Mouse (Mus musculus): ENCODE measurements around the gene Tuba3b. TPM values are rescaled to one million over a fixed set of nuclear protein-coding genes. Genes with fewer than 3 reads are reported as not detected.

Tuba3b gene
- polyA plus RNA-seq (2014; fragmentation: Nextera tagmentation; extraction: Ambion mirVana) = not detected in 2 replicates

GRCm38 (mm10) chr6:145615666-145616210, at the start of gene Tuba3b:
TSS of gene Tuba3b (plus strand) at chr6:145615757.
- no peaks in the 10 kb centered on the region for H3K36me3 ChIP-seq (ENCODE audit: control insufficient read depth, insufficient read depth, low read length)
- no peak within 1 kb of the TSS for H3K4me2 ChIP-seq (ENCODE audit: low read depth, low read length)
- H3K4me1 ChIP-seq (ENCODE audit: control insufficient read depth, insufficient read depth, low read length) = no peaks in the 10 kb centered on the region
- DNase-seq (ENCODE audit: low spot score) = no peak
- H3K27ac ChIP-seq (replicated peaks; ENCODE audit: low read depth, low read length) = no peak within 1 kb of the TSS
- WGBS = 95% methylated on average over 31 of the region's 31 CpGs
- no peak for ATAC-seq (ENCODE audit: low read depth)
- H3K9ac ChIP-seq (ENCODE audit: low read depth, low read length) = no peak within 1 kb of the TSS
- no peak within 1 kb of the TSS for H3K4me3 ChIP-seq (ENCODE audit: low read depth, low read length)
- H3K27me3 ChIP-seq (replicated peaks; ENCODE audit: control insufficient read depth, insufficient read depth, low read length) = no peaks in the 10 kb centered on the region
- H3K9me3 ChIP-seq (ENCODE audit: control insufficient read depth, low read length) = no peaks in the 10 kb centered on the region

GRCm38 (mm10) chr6:145567296-145567695, 48.3 kb upstream of the Tuba3b start:
- no peak overlapping the region for H3K27ac ChIP-seq (replicated peaks; ENCODE audit: low read depth, low read length)
- DNase-seq (ENCODE audit: low spot score) (no peak), ATAC-seq (ENCODE audit: low read depth) (no peak)
- no peaks in the 10 kb centered on the region for H3K36me3 ChIP-seq (ENCODE audit: control insufficient read depth, insufficient read depth, low read length)
- no peak overlapping the region for H3K9ac ChIP-seq (ENCODE audit: low read depth, low read length)
- H3K4me1 ChIP-seq (ENCODE audit: control insufficient read depth, insufficient read depth, low read length) = peaks cover 5% of the 10 kb centered on the region; the same call in 1 of the 2 replicates
- no peaks in the 10 kb centered on the region for H3K27me3 ChIP-seq (replicated peaks; ENCODE audit: control insufficient read depth, insufficient read depth, low read length)
- H3K4me2 ChIP-seq (ENCODE audit: low read depth, low read length) = no peak overlapping the region
- 66% methylated on average over 8 of the region's 8 CpGs for WGBS
- no peaks in the 10 kb centered on the region for H3K9me3 ChIP-seq (ENCODE audit: control insufficient read depth, low read length)
- no peak overlapping the region for H3K4me3 ChIP-seq (ENCODE audit: low read depth, low read length)

DNA sequence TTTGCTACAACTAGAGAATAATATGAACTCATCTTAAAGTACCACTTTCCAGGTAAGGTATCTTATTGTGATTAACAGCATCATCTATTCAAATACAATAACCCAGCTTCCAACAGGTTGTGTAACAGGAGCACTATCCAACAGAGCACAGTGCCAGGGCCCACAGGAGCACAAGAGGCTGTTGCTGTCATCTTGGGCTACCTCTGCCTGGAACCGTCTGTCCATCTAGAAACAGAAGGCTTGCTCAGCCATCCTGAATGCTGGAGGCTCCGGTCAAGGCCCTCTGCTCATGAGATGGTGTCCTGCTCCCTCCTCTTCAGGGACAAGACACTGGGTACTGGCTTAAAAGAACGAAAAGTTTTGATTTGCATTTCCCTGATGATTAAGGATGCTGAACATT, 47.7 kb upstream of the Tuba3b start:
- Histone ChIP-seq H3K27ac (replicated peaks; ENCODE audit: low read depth, low read length) (no peak overlapping the region), H3K4me1 (ENCODE audit: control insufficient read depth, insufficient read depth, low read length) (peaks cover 5% of the 10 kb centered on the region; the same call in 1 of the 2 replicates), H3K4me2 (ENCODE audit: low read depth, low read length) (no peak overlapping the region), H3K36me3 (ENCODE audit: control insufficient read depth, insufficient read depth, low read length) (no peaks in the 10 kb centered on the region), H3K9me3 (ENCODE audit: control insufficient read depth, low read length) (no peaks in the 10 kb centered on the region), H3K4me3 (ENCODE audit: low read depth, low read length) (no peak overlapping the region), H3K9ac (ENCODE audit: low read depth, low read length) (no peak overlapping the region), H3K27me3 (replicated peaks; ENCODE audit: control insufficient read depth, insufficient read depth, low read length) (no peaks in the 10 kb centered on the region)
- DNase-seq (ENCODE audit: low spot score) = no peak
- 73% methylated on average over 3 of the region's 3 CpGs for WGBS
- ATAC-seq (ENCODE audit: low read depth) = no peak

DNA sequence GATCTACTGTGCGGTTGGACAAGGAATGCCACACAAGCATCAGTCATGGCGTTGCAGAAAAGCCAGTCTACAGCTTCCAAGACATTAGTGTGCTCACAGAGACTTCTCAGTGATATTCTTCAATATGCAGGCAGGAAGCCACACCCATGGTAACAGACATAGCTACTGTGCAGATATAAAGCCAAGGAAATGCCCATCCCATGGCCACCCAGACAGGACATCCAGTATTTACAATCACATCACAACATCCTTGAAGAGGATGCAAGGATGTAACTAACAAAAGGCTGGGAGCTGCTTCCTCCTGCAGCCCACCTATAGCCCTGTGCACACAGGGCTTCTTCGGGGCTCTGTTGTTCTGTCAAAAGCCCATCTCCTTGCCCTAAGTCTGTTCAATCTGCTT, 46.9 kb upstream of the Tuba3b start:
- 91% methylated on average over 3 of the region's 3 CpGs for WGBS
- no peak overlapping the region for H3K4me3 ChIP-seq (ENCODE audit: low read depth, low read length)
- no peak overlapping the region for H3K27ac ChIP-seq (replicated peaks; ENCODE audit: low read depth, low read length)
- peaks cover 5% of the 10 kb centered on the region; the same call in 1 of the 2 replicates for H3K4me1 ChIP-seq (ENCODE audit: control insufficient read depth, insufficient read depth, low read length)
- DNase-seq (ENCODE audit: low spot score) = no peak
- H3K27me3 ChIP-seq (replicated peaks; ENCODE audit: control insufficient read depth, insufficient read depth, low read length) = no peaks in the 10 kb centered on the region
- H3K36me3 ChIP-seq (ENCODE audit: control insufficient read depth, insufficient read depth, low read length) = no peaks in the 10 kb centered on the region
- no peaks in the 10 kb centered on the region for H3K9me3 ChIP-seq (ENCODE audit: control insufficient read depth, low read length)
- ATAC-seq (ENCODE audit: low read depth) = no peak
- H3K9ac ChIP-seq (ENCODE audit: low read depth, low read length) = no peak overlapping the region
- H3K4me2 ChIP-seq (ENCODE audit: low read depth, low read length) = no peak overlapping the region

- ATAC-seq (ENCODE audit: low read depth) = no peak
- no peak overlapping the region for H3K4me3 ChIP-seq (ENCODE audit: low read depth, low read length)
- DNase-seq (ENCODE audit: low spot score) = no peak
- no peak overlapping the region for H3K27ac ChIP-seq (replicated peaks; ENCODE audit: low read depth, low read length)
- peaks cover 2% of the 10 kb centered on the region; the same call in 1 of the 2 replicates for H3K4me1 ChIP-seq (ENCODE audit: control insufficient read depth, insufficient read depth, low read length)
- WGBS = 78% methylated on average over 6 of the region's 6 CpGs
- H3K9me3 ChIP-seq (ENCODE audit: control insufficient read depth, low read length) = no peaks in the 10 kb centered on the region
- H3K27me3 ChIP-seq (replicated peaks; ENCODE audit: control insufficient read depth, insufficient read depth, low read length) = no peaks in the 10 kb centered on the region
- no peak overlapping the region for H3K4me2 ChIP-seq (ENCODE audit: low read depth, low read length)
- no peaks in the 10 kb centered on the region for H3K36me3 ChIP-seq (ENCODE audit: control insufficient read depth, insufficient read depth, low read length)
- H3K9ac ChIP-seq (ENCODE audit: low read depth, low read length) = no peak overlapping the region
Observed at GRCm38 (mm10) chr6:145573250-145574013, 42.1 kb upstream of the Tuba3b start.

GRCm38 (mm10) chr6:145576762-145577161, 38.8 kb upstream of the Tuba3b start:
- Histone ChIP-seq H3K4me1 (ENCODE audit: control insufficient read depth, insufficient read depth, low read length) (peaks cover 8% of the 10 kb centered on the region; the same call in 1 of the 2 replicates), H3K36me3 (ENCODE audit: control insufficient read depth, insufficient read depth, low read length) (no peaks in the 10 kb centered on the region), H3K27me3 (replicated peaks; ENCODE audit: control insufficient read depth, insufficient read depth, low read length) (no peaks in the 10 kb centered on the region), H3K27ac (replicated peaks; ENCODE audit: low read depth, low read length) (no peak overlapping the region), H3K4me2 (ENCODE audit: low read depth, low read length) (no peak overlapping the region), H3K4me3 (ENCODE audit: low read depth, low read length) (no peak overlapping the region), H3K9ac (ENCODE audit: low read depth, low read length) (no peak overlapping the region), H3K9me3 (ENCODE audit: control insufficient read depth, low read length) (no peaks in the 10 kb centered on the region)
- ATAC-seq (ENCODE audit: low read depth) (no peak), DNase-seq (ENCODE audit: low spot score) (no peak)
- 90% methylated on average over 4 of the region's 4 CpGs for WGBS

- no peak overlapping the region for H3K4me2 ChIP-seq (ENCODE audit: low read depth, low read length)
- peaks cover 8% of the 10 kb centered on the region; the same call in 1 of the 2 replicates for H3K4me1 ChIP-seq (ENCODE audit: control insufficient read depth, insufficient read depth, low read length)
- H3K27me3 ChIP-seq (replicated peaks; ENCODE audit: control insufficient read depth, insufficient read depth, low read length) = no peaks in the 10 kb centered on the region
- no peaks in the 10 kb centered on the region for H3K9me3 ChIP-seq (ENCODE audit: control insufficient read depth, low read length)
- no peak overlapping the region for H3K9ac ChIP-seq (ENCODE audit: low read depth, low read length)
- DNase-seq (ENCODE audit: low spot score) (no peak), ATAC-seq (ENCODE audit: low read depth) (no peak)
- no peaks in the 10 kb centered on the region for H3K36me3 ChIP-seq (ENCODE audit: control insufficient read depth, insufficient read depth, low read length)
- H3K27ac ChIP-seq (replicated peaks; ENCODE audit: low read depth, low read length) = no peak overlapping the region
- H3K4me3 ChIP-seq (ENCODE audit: low read depth, low read length) = no peak overlapping the region
- WGBS = 31% methylated on average over 10 of the region's 10 CpGs
Observed at GRCm38 (mm10) chr6:145578457-145579185, 36.9 kb upstream of the Tuba3b start.

DNA sequence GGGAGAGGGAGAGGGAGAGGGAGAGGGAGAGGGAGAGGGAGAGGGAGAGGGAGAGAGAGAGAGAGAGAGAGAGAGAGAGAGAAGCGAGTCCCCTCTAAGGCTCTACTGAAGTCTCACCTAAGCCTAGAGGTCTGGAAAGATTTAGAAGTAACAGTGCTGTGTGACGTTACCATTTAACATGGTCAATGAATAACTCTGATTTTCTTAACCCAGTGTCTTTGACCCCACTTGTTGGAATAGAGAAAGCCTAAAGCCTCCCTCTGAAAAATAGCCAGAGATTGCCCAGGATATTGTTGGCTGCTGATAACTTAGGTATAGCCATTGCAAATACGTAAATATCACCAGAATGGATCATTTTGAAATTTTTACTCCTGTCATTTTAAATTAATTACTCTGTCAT, 35.8 kb upstream of the Tuba3b start:
- Histone ChIP-seq H3K4me1 (ENCODE audit: control insufficient read depth, insufficient read depth, low read length) (peaks cover 8% of the 10 kb centered on the region; the same call in 1 of the 2 replicates), H3K9me3 (ENCODE audit: control insufficient read depth, low read length) (no peaks in the 10 kb centered on the region), H3K4me2 (ENCODE audit: low read depth, low read length) (no peak overlapping the region), H3K9ac (ENCODE audit: low read depth, low read length) (no peak overlapping the region), H3K27me3 (replicated peaks; ENCODE audit: control insufficient read depth, insufficient read depth, low read length) (no peaks in the 10 kb centered on the region), H3K27ac (replicated peaks; ENCODE audit: low read depth, low read length) (no peak overlapping the region), H3K4me3 (ENCODE audit: low read depth, low read length) (no peak overlapping the region), H3K36me3 (ENCODE audit: control insufficient read depth, insufficient read depth, low read length) (no peaks in the 10 kb centered on the region)
- DNase-seq (ENCODE audit: low spot score) = no peak
- WGBS = 76% methylated on average over 3 of the region's 3 CpGs
- ATAC-seq (ENCODE audit: low read depth) = no peak

All from embryonic facial prominence, embryonic 14.5 days (tissue).